Mouse (Mus musculus) liver, embryonic 15.5 days (tissue): ENCODE measurements around the gene Sfi1. TPM values are rescaled to one million over a fixed set of nuclear protein-coding genes. Genes with fewer than 3 reads are reported as not detected.
"Not testable (repeated sequence)": the region's sequence is repeated elsewhere in the genome, so short reads cannot be mapped to it uniquely, and the experiment has no call there.

Experiments
- ATAC-seq: fragments of 200-750 bp; cut with Nextera tagmentation; 2 replicates; pipeline ENCODE4 v1.8.0; 2017; ENCODE audit warnings: moderate number of reproducible peaks, mild to moderate bottlenecking, moderate library complexity; ENCODE audit not compliant: insufficient read depth
- H3K27ac ChIP-seq: fragments of 300-500 bp; sonication (generic); replicated peaks from 2 replicates; pipeline ENCODE4 v1.5.1; 2015; ENCODE audit warnings: mild to moderate bottlenecking, inconsistent platforms
- H3K27me3 ChIP-seq: fragments of 300-500 bp; sonication (generic); 2 replicates; pipeline ENCODE4 v1.6.1; 2015; ENCODE audit warnings: mild to moderate bottlenecking, inconsistent platforms
- H3K36me3 ChIP-seq: fragments of 300-500 bp; sonication (generic); replicated peaks from 2 replicates; pipeline ENCODE4 v1.6.1; 2015; ENCODE audit warnings: moderate library complexity, mild to moderate bottlenecking, inconsistent platforms
- H3K4me1 ChIP-seq: fragments of 300-500 bp; sonication (generic); replicated peaks from 2 replicates; pipeline ENCODE4 v1.6.1; 2015; ENCODE audit warnings: inconsistent platforms
- H3K4me2 ChIP-seq: fragments of 300-500 bp; sonication (generic); 2 replicates; pipeline ENCODE4 v1.6.1; 2015; ENCODE audit warnings: moderate library complexity, mild to moderate bottlenecking, inconsistent platforms
- H3K4me3 ChIP-seq: fragments of 300-500 bp; sonication (generic); replicated peaks from 2 replicates; pipeline ENCODE4 v1.5.1; 2015; ENCODE audit warnings: mild to moderate bottlenecking, inconsistent platforms
- H3K9ac ChIP-seq: fragments of 300-500 bp; sonication (generic); 2 replicates; pipeline ENCODE4 v1.6.1; 2015; ENCODE audit warnings: moderate library complexity, mild to moderate bottlenecking, inconsistent platforms
- H3K9me3 ChIP-seq: fragments of 300-500 bp; sonication (generic); replicated peaks from 2 replicates; pipeline ENCODE4 v1.6.1; 2016; ENCODE audit warnings: inconsistent platforms
- WGBS: fragments of 180-500 bp; shearing (Covaris S2); methylation state at CpG from one replicate; pipeline ENCODE4 v1.1.7; 2015; ENCODE audit warnings: mixed read lengths; ENCODE audit not compliant: insufficient replicate concordance; 5-methylcytosine and 5-hydroxymethylcytosine counted together
- polyA plus RNA-seq: library from polyadenylated mRNA; unstranded; fragments of >200 nt; fragmentation: Nextera tagmentation; extraction: Ambion mirVana; gene quantifications from 2 replicates; pipeline ENCODE4 v1.2.1, GENCODE M21; 2015

The Sfi1 gene
- polyA plus RNA-seq, 1 experiment from 2014 or later, result 3.2 TPM

DNA sequence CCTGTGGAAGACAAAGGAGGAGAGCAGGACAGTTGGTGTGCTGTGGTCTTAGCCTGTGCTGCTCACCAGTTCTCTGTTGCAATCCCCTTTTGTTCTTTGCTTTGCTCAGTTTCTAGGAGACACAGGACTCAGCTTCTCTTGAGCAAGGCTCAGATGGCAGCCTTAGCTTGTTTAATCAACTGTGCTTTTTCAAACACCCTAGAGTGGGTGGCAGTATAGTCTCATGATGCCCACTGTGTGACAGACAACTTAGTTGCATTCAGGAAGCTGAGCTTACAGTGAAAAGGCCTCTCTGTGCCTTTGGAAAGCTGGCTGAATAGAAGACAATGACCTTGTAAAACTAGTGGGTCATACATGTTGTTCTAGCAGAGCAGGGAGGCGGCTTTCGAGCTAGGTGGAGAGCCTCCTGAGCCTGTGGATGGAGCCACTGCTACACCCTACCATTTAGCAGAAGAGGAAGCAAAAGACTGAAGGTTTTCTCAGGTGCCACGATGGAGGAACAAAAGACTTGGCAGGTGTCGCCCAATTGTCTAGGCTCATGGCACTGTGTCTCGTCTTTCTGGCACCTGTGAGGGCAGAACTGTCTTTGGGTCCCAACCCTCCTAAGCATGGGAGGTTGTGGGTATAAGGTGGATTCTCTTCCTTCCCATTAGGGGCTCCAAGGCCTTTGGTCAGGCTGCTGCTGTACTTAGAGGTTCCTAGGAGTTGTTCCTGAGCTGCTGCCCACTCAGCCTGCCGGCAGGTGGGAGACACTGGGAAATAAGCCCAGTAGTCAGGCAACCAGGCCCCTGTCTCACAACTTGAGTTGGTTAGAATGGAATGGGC is 66.6 kb downstream of the Sfi1 start:
- not testable (repeated sequence) for H3K4me3 ChIP-seq, H3K9me3 ChIP-seq, H3K9ac ChIP-seq, H3K36me3 ChIP-seq, H3K4me1 ChIP-seq, H3K4me2 ChIP-seq, H3K27ac ChIP-seq, H3K27me3 ChIP-seq
- WGBS, result 61% methylated on average over 6 of the region's 6 CpGs
- ATAC-seq, result peak; percentile 2

DNA sequence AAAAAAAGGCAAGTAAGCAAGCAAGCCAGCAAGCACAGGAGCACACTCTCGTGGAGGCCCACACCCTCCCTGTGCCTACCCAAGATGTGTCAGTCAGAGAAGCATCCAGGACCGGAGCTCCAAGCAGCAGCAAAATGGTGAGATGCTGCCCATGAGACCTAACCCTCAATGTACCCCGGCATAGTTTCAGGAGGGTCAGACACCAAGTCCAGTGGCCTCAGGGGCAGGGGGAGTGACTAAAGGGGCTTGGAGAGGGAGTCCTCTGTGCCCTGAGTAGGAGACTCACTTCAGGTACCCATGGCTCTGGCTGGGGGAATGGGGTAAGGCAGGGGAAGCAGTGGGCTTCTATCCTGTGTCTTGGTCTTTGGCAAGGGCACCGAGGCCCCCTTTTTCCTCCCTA is 67.3 kb downstream of the Sfi1 start:
- not testable (repeated sequence) for ATAC-seq, H3K36me3 ChIP-seq, H3K9ac ChIP-seq, H3K27me3 ChIP-seq, H3K4me3 ChIP-seq, H3K4me1 ChIP-seq, H3K27ac ChIP-seq, H3K9me3 ChIP-seq, H3K4me2 ChIP-seq
- WGBS, result 76% methylated on average over 3 of the region's 4 CpGs

GRCm38 (mm10) chr11:3124932-3125810 is 68.1 kb downstream of the Sfi1 start:
- not testable (repeated sequence) for H3K9me3 ChIP-seq, ATAC-seq, H3K4me2 ChIP-seq, H3K36me3 ChIP-seq, H3K4me1 ChIP-seq, H3K27me3 ChIP-seq, H3K9ac ChIP-seq, H3K27ac ChIP-seq, H3K4me3 ChIP-seq
- 73% methylated on average over 22 of the region's 22 CpGs for WGBS

- Histone ChIP-seq H3K4me3 (no peak overlapping the region), H3K36me3 (no peaks in the 10 kb centered on the region), H3K9ac (no peak overlapping the region), H3K27me3 (no peaks in the 10 kb centered on the region), H3K9me3 (no peaks in the 10 kb centered on the region), H3K27ac (no peak overlapping the region), H3K4me2 (no peak overlapping the region), H3K4me1 (no peaks in the 10 kb centered on the region)
- 46% methylated on average over 3 of the region's 3 CpGs for WGBS
- ATAC-seq, result no peak
These were observed 78.9 kb downstream of the Sfi1 start for GRCm38 (mm10) chr11:3114403-3114802.

DNA sequence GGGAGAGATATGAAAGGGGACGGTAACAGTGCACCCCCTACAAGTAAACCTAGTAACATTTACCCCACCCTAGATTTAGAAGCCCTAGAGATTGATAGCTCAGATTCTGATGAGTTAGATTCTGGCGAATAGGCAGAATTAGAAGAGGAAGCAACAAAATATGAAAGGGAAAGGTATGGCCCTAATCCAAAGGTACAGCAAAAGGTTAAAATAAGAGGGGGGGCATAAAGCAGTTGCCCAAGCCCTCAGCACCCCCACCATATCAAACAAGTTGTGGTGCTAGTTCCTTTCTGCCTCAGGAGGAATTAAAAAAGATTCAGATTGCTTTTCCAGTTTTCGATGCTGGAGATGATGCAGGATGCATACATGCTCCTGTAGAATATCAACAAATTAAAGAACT is 87.1 kb downstream of the Sfi1 start:
- H3K27ac ChIP-seq, result 0 out of 2 replicates have a peak overlapping the region, but pooled peaks have one; percentile 12
- 50% methylated on average over 3 of the region's 3 CpGs for WGBS
- H3K9ac ChIP-seq, result no peak overlapping the region
- ATAC-seq, result no peak
- peak overlapping the region; percentile 57 for H3K4me2 ChIP-seq
- H3K36me3 ChIP-seq, result no peaks in the 10 kb centered on the region
- peak overlapping the region; percentile 53; the same call in 1 of the 2 replicates for H3K4me3 ChIP-seq
- H3K27me3 ChIP-seq, result no peaks in the 10 kb centered on the region
- H3K9me3 ChIP-seq, result peaks cover 15% of the 10 kb centered on the region
- H3K4me1 ChIP-seq, result no peaks in the 10 kb centered on the region

- Histone ChIP-seq H3K36me3 (no peaks in the 10 kb centered on the region), H3K4me1 (no peaks in the 10 kb centered on the region), H3K27ac (0 out of 2 replicates have a peak overlapping the region, but pooled peaks have one; percentile 15), H3K9ac (no peak overlapping the region), H3K4me3 (peak overlapping the region; percentile 53), H3K4me2 (peak overlapping the region; percentile 57), H3K9me3 (peaks cover 19% of the 10 kb centered on the region), H3K27me3 (no peaks in the 10 kb centered on the region)
- 18% methylated on average over 21 of the region's 21 CpGs for WGBS
- ATAC-seq, result peak; percentile 48
These were observed 88.0 kb downstream of the Sfi1 start for GRCm38 (mm10) chr11:3105261-3105731.

DNA sequence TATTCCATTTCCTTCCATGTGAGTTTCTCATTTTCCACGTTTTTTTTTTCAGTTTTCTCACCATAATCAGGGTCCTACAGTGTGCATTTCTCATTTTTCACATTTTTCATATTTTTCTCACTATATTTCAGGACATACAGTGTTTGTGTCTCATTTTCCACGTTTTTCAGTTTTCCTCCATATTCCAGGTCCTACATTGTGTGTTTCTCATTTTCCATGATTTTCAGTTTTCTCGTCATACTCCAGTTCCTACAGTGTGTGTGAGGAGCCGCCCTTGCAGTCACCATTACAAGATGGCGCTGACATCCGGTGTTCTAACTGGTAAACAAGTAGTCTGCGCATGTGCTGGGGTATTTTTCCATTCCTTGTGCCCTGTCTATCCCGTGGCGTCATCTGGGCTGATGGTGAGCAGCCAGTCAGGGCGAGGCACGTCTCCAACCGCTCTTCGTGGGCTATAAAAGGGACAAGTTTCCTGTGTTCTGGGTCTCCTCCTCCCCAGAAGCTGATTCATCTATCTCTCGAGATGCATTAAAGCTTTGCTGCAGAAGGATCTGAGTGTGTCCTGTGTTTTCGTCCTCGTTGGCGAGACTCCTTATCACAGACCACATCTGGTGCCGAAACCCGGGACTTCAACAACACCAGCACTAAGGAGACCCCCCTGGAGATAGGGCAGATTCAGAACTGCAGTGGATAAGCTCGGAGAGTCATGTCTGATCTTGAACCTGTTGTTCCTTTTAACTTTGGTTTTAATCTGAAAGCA is 88.6 kb downstream of the Sfi1 start:
- whole genome bisulfite sequencing, result 37% methylated on average over 20 of the region's 20 CpGs
- not testable (repeated sequence) for ATAC-seq, H3K9ac ChIP-seq, H3K36me3 ChIP-seq, H3K27me3 ChIP-seq, H3K4me1 ChIP-seq
- peaks cover 24% of the 10 kb centered on the region for H3K9me3 ChIP-seq
- H3K4me3 ChIP-seq, result peak overlapping the region; percentile 53
- H3K4me2 ChIP-seq, result peak overlapping the region; percentile 57
- H3K27ac ChIP-seq, result 0 out of 2 replicates have a peak overlapping the region, but pooled peaks have one; percentile 15

- Histone ChIP-seq H3K9me3 (peaks cover 24% of the 10 kb centered on the region), H3K27ac (no peak overlapping the region), H3K4me2 (no peak overlapping the region), H3K27me3 (no peaks in the 10 kb centered on the region), H3K36me3 (no peaks in the 10 kb centered on the region), H3K4me1 (no peaks in the 10 kb centered on the region), H3K9ac (no peak overlapping the region), H3K4me3 (no peak overlapping the region)
- 56% methylated on average over 7 of the region's 7 CpGs for WGBS
- no peak for ATAC-seq
These were observed 89.6 kb downstream of the Sfi1 start for GRCm38 (mm10) chr11:3103619-3104164.

- H3K27me3 ChIP-seq, H3K9ac ChIP-seq, H3K4me2 ChIP-seq, ATAC-seq, H3K4me1 ChIP-seq, H3K27ac ChIP-seq, H3K4me3 ChIP-seq, H3K36me3 ChIP-seq: not testable (repeated sequence)
- 61% methylated on average over 7 of the region's 7 CpGs for WGBS
- H3K9me3 ChIP-seq, result peaks cover 24% of the 10 kb centered on the region
These were observed 90.6 kb downstream of the Sfi1 start for GRCm38 (mm10) chr11:3102626-3103025.

DNA sequence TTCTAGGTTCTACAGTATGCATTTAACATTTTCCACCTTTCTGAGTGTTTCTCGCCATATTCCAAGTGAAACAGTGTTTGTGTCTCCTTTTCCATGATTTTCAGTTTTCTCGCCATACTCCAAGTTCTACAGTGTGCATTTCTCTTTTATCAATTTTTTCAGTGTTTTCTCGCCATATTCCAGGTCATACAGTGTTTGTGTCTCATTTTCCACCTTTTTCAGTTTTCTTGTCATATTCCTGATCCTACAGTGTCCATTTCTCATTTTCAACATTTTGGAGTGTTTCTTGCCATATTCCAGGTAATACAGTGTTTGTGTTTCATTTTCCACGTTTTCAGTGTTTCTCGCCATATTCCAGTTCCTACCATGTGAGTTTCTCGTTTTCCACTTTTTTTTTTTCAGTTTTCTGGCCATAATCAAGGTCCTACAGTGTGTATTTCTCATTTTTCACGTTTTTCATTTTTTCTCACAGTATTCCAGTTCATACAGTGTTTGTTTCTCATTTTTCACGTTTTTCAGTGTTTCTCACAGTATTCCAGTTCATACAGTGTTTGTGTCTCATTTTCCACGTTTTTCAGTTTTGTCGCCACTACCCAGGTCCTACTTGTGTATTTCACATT is 91.3 kb downstream of the Sfi1 start:
- Histone ChIP-seq H3K4me1 (no peaks in the 10 kb centered on the region), H3K4me3 (no peak overlapping the region), H3K4me2 (no peak overlapping the region), H3K27me3 (no peaks in the 10 kb centered on the region), H3K27ac (no peak overlapping the region), H3K9ac (no peak overlapping the region), H3K9me3 (peaks cover 24% of the 10 kb centered on the region), H3K36me3 (no peaks in the 10 kb centered on the region)
- ATAC-seq, result no peak
- 54% methylated on average over 10 of the region's 10 CpGs for WGBS
